Mouse (Mus musculus) cerebellum, adult 9-11 months (tissue): ENCODE measurements around the gene Rab31.
"Not testable (repeated sequence)": the region's sequence is repeated elsewhere in the genome, so short reads cannot be mapped to it uniquely, and the experiment has no call there.

Experiments
- DNase-seq: peaks from one replicate; pipeline ENCODE4 v3.0.0; 2022

Rab31 gene

DNA sequence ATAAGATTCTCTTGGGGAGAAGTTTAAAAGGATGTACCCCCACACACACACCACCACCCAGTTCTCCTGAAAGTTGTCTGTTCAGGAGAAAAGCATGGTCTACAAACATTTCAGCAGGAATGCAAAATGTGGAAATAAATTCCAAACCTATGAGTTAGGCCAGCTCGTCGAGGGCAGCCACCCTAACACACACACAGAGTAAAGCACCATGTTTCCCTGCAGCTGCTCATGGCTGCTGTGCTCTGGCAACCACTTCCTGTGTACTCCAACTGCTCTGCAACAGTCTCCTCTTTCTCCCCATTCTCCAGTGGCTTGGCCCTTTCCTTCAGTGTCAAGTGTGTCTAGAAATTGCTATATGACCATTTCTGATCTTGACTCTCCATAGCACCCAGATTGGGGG is 114.1 kb downstream of the Rab31 start:
- no peak for DNase-seq

DNA sequence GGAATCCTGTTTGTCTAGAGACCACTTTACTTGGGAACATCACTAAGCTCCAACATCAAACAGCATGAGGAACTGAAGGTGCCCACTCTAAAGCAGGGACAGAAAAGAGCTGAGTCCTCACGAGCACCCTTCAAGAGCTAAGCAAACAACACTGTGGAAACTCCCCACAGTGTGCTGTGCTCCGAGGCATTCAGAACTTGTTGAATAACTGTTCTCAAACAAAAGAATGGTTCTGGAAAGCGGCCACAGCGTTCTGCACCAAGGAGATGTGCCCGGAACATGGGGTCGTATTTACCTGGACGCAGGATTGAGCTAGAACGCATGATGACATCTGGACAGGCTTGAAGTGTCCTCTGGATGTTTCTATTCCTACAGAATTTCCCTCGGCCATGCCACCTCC is 114.6 kb downstream of the Rab31 start:
- DNase-seq = no peak

DNA sequence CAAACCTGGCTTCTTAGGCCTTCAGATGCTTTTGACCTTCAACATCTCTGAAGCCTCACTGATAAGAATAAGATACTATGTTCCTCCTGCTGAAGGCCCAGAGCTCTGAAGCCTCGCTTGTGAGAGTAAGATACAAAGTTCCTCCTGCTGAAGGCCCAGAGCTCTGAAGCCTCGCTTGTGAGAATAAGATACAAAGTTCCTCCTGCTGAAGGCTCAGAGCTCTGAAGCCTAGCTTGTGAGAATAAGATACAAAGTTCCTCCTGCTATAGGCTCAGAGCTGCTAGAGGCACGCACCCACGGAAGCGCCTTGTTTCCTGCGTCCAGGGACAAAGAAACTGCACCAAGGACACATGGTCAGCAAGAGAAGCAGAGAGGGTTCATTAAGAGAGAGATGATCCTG is 115.8 kb downstream of the Rab31 start:
- DNase-seq = no peak

DNA sequence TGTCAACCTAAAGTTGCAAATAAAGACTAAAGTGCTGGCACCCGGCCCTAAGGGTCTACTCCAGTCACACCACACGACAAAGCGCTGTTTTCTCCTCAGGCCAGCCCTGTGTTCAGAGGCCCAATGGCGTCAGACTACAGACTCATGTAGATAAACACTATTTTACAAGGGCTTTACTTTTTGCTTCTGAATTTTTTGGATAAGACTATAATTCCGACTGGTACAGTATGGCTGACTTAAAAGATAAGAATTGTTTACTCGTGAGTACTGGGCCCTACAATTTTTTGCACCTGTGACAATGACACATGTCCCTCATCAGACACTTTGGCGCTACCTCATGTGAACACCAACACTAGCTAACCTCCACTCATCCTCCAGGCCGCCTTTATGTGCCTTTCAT is 116.5 kb downstream of the Rab31 start:
- no peak for DNase-seq

DNA sequence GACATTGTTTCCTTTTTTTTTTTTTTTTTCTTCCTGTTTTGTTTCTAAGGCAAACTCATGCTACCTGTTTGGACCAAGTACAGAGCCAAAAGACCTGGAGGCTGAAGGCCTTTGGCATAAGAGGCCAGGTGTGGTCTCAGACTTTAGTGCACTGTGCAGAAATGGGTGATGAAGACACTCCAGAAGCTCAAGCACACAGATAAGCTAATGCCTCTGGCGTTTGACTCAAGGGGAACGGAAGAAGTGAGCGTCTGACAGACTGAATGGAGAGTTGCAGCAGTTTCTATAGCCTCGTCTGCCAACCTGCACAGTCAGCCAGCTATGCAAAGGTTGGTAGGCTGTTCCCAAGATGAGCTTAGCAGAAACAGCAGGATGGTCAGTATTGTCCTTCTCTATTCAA is 116.9 kb downstream of the Rab31 start:
- DNase-seq = no peak

GRCm38 (mm10) chr17:65650598-65650997 is 122.0 kb downstream of the Rab31 start:
- DNase-seq = no peak

- DNase-seq = no peak
Observed at GRCm38 (mm10) chr17:65649175-65649493, 123.4 kb downstream of the Rab31 start.

- no peak for DNase-seq
Observed at GRCm38 (mm10) chr17:65648371-65649174, 124.0 kb downstream of the Rab31 start.

DNA sequence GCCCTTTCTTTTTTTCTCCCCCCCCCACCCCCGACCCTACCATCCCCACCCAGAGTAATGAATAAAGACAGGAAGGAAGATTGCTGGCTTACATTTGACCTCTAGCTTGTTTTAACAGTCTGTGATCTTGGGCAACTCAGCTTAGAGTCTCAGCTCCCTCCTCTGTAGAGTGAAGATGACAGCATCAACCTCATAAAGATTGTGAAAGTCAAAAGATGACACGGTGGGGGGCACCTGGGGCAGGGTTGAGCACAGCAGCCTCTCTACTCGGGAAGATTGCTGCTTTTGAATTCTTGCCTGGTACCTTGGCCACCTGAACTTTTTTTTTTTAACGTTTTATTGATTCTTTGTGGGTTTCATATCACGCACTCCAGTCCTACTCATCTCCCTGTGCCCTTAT is 124.6 kb downstream of the Rab31 start:
- no peak for DNase-seq

DNA sequence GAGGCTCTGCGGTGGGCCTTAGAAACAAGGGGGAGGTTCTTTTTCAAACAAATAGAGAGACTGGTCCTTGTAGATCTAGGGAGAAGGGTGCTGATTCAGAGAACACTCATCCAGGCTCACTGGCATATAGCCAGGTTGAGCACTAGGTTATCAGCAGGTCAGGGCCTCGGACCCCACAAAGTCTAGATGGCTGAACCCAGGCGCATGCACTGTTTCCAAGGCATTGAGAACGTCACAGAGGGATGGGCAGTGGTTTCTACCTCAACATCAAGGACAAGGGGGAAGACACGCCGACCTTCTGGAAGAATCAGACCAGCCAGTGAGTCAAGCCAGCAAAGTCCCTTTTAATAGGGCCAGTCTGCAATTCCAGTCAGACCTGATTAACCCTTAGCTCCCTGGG is 125.3 kb downstream of the Rab31 start:
- no peak for DNase-seq

- DNase-seq = no peak
Observed at GRCm38 (mm10) chr17:65643579-65643978, 129.0 kb downstream of the Rab31 start.

DNA sequence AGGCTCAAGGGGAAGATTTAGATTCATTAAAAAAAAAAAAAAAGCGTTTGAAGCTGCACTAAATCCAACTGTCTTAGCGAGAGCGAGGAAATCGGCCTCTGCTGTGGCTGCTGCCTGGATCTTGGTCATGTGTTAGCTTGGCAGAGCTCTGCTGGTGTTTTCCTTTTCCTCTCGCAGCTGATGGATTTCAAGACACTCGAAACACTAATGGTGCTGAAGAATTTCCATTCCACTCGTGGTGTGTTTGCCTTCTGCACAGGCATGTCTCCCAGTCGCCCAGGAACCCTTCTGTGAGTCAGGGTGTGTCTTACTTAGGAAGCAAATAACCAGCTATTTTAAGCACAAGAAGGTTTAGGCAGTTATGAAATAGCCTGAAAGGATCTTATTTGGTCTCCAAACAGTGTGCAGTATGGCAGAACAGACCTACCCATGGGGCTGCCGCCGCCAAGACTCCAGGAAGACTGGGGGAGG is 129.5 kb downstream of the Rab31 start:
- DNase-seq = peak; percentile 16

DNA sequence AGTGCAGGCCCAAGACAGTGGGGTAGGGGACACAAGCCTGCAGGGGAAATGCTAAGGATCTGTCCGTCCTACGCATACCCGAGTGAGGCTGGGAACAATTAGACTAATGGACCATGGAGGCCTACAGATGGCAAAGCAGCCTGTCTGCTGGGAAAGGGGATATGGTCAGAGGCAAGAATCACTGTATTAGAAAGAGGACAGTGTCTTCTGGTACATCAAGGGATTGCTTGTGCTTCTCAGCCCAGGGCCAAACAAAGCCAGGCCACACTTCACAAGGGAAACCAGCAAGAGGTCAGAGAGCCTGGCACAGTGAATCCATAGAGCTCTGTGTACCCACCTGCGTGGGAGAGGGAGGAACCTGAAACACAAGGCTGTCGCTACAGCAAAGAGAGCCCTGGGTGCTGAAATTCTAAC is 130.0 kb downstream of the Rab31 start:
- DNase-seq = peak; percentile 20

GRCm38 (mm10) chr17:65641734-65642218 is 130.8 kb downstream of the Rab31 start, which contains the start of gene Txndc2:
Txndc2 (minus strand) TSS chr17:65642168.
- no peak for DNase-seq

- no peak for DNase-seq
Observed at GRCm38 (mm10) chr17:65639144-65639543, 133.4 kb downstream of the Rab31 start.

DNA sequence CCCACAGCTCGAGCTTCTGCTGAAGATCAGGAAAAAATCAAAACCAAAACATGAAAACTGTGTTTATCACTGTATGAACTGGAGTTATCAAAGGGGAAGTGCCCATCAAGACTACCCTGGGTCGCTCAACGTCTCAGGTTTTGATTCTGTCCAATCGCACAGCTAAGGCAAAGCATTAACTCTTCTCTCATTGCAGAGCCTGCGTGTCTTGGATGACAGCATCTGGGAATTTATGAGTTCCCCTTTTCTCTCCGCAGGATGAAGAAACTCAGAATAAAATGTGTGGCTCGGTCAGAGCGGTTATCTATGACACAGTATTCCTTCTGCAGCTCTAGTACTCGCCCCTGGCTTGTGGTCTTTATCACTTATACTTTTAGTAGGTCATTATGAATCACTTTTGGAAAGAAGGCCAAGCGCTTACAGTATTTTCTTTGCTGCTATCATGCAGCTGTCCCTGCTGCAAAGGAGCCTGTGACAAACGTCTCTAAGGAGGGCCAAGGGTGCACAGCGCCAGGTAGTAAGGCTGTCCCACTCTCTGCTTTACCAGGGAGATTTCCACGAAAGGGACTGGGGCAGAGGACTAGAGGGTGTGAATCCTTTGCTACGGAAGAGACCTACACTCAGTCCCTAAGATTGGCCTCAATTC is 136.7 kb downstream of the Rab31 start:
- DNase-seq = no peak

GRCm38 (mm10) chr17:65629943-65630342 is 142.6 kb downstream of the Rab31 start:
- no peak for DNase-seq

GRCm38 (mm10) chr17:65628823-65629532 is 143.6 kb downstream of the Rab31 start:
- DNase-seq = not testable (repeated sequence)

DNA sequence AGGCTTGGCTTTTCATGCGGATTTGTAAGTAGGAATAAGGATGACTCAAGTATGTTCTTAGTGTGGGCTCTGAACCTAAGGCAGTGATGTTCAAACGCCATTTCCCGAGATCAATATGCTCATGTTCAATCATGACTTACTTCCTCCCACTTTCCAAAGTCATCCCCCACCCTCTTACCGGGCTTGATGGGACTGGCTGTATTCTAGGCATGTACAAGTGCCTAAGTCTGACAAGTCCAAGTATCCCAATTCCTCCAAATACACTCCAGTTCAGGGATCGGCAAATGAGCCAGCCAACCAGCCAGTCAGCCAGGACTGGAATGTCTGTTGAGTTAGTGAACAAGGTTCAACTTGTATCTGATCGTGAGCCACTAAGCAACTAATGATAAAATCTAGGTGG is 146.3 kb downstream of the Rab31 start:
- DNase-seq = no peak

DNA sequence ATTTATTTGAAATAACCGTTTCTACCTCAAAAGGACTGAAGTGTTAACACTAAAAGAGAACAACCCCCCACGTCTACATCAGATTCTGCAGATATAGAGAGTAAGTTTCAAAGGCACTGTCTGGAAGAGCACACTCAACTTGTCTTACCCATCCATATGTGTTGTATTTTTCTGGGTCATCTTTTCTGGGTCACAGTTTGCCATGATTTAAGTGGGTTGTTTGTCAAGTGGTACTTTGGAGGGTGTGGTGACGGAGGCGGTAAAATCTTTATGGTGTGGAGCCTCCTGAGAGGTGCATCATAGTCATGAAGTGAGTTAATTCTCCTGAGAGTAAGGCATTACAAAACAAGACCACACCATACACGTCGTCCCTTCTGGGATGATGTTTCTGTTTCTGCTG is 147.0 kb downstream of the Rab31 start:
- DNase-seq = no peak

GRCm38 (mm10) chr17:65623130-65623529 is 149.4 kb downstream of the Rab31 start:
- no peak for DNase-seq

DNA sequence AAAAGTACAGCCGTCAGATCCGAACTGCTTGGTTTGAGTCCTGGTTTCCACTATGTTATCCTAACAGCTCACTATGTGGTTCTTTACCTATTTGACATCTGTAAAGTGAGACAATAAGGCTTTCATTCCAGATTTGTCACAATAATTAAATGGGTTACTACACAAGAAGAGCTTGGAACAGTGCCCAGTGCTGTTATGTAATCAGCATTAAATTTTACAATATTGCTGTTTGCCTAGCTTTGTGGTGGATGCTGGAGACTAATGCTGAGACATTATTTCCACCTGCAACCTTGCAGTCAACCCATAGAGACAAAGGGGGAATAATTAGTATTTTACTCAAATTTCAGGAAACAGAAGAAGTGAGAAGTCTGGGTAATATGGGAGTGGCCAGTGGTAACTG is 154.1 kb downstream of the Rab31 start:
- DNase-seq = no peak

GRCm38 (mm10) chr17:65615678-65616077 is 156.9 kb downstream of the Rab31 start:
- no peak for DNase-seq

GRCm38 (mm10) chr17:65614431-65614830 is 158.1 kb downstream of the Rab31 start:
- DNase-seq = no peak
